Mouse (Mus musculus): ENCODE measurements around the gene Slc22a16.

- TF ChIP-seq POLR2A (IDR thresholded peaks at IDR 0.05; ENCODE audit: borderline replicate concordance, insufficient read depth, low read length) (no peak), CTCF (IDR thresholded peaks at IDR 0.05; ENCODE audit: borderline replicate concordance, insufficient read depth, low read depth, low read length) (no peak)
Observed at GRCm38 (mm10) chr10:40645346-40645745, 75.2 kb downstream of the Slc22a16 start.

Measured in cerebellum, adult 2 months (tissue).